Mouse (Mus musculus) MEL (cell line): ENCODE results near the gene Ppp1r12a. TPM values are rescaled to one million over a fixed set of nuclear protein-coding genes. Genes with fewer than 3 reads are reported as not detected.

Experiments
- DNase-seq: peaks from one replicate; pipeline ENCODE4 v3.0.0; 2011; ENCODE audit warnings: low read depth, low spot score
- H3K27ac ChIP-seq: 2 replicates; pipeline ENCODE4 v1.5.1; 2012; ENCODE audit warnings: low read depth, mild to moderate bottlenecking, control low read depth, low read length, moderate library complexity; ENCODE audit not compliant: control insufficient read depth
- H3K27me3 ChIP-seq, 2 experiments: fragments of 150-350 bp in 1 of 2; sonication (generic) in 1 of 2; 2 replicates each; pipeline ENCODE4 v1.6.1; 2012; ENCODE audit warnings: low read length in 2 of 2, mild to moderate bottlenecking in 2 of 2, improper control_type of control experiment in 1 of 2, moderate library complexity in 1 of 2; ENCODE audit not compliant: insufficient read depth in 2 of 2, control insufficient read depth in 1 of 2
- H3K36me3 ChIP-seq, 2 experiments: 2 replicates each; pipeline ENCODE4 v1.6.1; 2012 to 2014; ENCODE audit warnings: low read length in 2 of 2, improper control_type of control experiment in 1 of 2, inconsistent platforms in 1 of 2, mild to moderate bottlenecking in 1 of 2; ENCODE audit not compliant: insufficient read depth in 2 of 2, control insufficient read depth in 1 of 2
- H3K4me1 ChIP-seq, 2 experiments: fragments of 150-350 bp in 1 of 2; sonication (generic) in 1 of 2; 2 replicates each; pipeline ENCODE4 v1.6.1; 2012; ENCODE audit warnings: low read length in 2 of 2, improper control_type of control experiment in 1 of 2, mild to moderate bottlenecking in 1 of 2; ENCODE audit not compliant: insufficient read depth in 2 of 2, control insufficient read depth in 1 of 2
- H3K4me3 ChIP-seq, 2 experiments: fragments of 150-350 bp in 1 of 2; sonication (generic) in 1 of 2; 2 replicates each; pipeline ENCODE4 v1.5.1; 2012; ENCODE audit warnings: low read depth in 2 of 2, low read length in 2 of 2, mild to moderate bottlenecking in 2 of 2, moderate library complexity in 2 of 2, control low read depth in 1 of 2, improper control_type of control experiment in 1 of 2; ENCODE audit not compliant: control insufficient read depth in 1 of 2, insufficient read depth in 1 of 2
- H3K79me2 ChIP-seq: 2 replicates; pipeline ENCODE4 v1.6.1; 2012; ENCODE audit warnings: mild to moderate bottlenecking, low read length, moderate library complexity; ENCODE audit not compliant: control insufficient read depth, poor library complexity, insufficient read depth
- H3K9ac ChIP-seq: 2 replicates; pipeline ENCODE4 v1.6.1; 2012; ENCODE audit warnings: low read depth, mild to moderate bottlenecking, control low read depth, low read length, moderate library complexity; ENCODE audit not compliant: control insufficient read depth, poor library complexity, severe bottlenecking
- H3K9me3 ChIP-seq: fragments of 150-350 bp; sonication (generic); replicated peaks from 2 replicates; pipeline ENCODE4 v1.6.1; 2012; ENCODE audit warnings: mild to moderate bottlenecking, low read length, improper control_type of control experiment, moderate library complexity; ENCODE audit not compliant: insufficient read depth
- CHD2 ChIP-seq: IDR thresholded peaks from 2 replicates; pipeline ENCODE4 v1.6.1; 2011; ENCODE audit warnings: low read length, improper control_type of control experiment
- E2F4 ChIP-seq: IDR thresholded peaks from 2 replicates; pipeline ENCODE4 v1.6.1; 2011; ENCODE audit warnings: low read depth, low read length, improper control_type of control experiment, borderline replicate concordance
- EP300 ChIP-seq, 2 experiments: IDR thresholded peaks; 2 replicates each; pipeline ENCODE4 v1.6.1; 2011; ENCODE audit warnings: improper control_type of control experiment in 2 of 2, low read length in 2 of 2, low read depth in 1 of 2, mild to moderate bottlenecking in 1 of 2
- ETS1 ChIP-seq: IDR thresholded peaks from 2 replicates; pipeline ENCODE4 v1.6.1; 2012; ENCODE audit warnings: low read depth, mild to moderate bottlenecking, inconsistent platforms, low read length, improper control_type of control experiment, moderate library complexity
- GABPA ChIP-seq: IDR thresholded peaks from 2 replicates; pipeline ENCODE4 v1.6.1; 2012; ENCODE audit warnings: low read depth, mild to moderate bottlenecking, inconsistent platforms, low read length, improper control_type of control experiment, moderate library complexity
- KAT2A ChIP-seq: conservative IDR thresholded peaks from 2 replicates; pipeline ENCODE4 v1.6.1; 2012; ENCODE audit warnings: low read depth, low read length, improper control_type of control experiment, inconsistent platforms
- MYB ChIP-seq: IDR thresholded peaks from 2 replicates; pipeline ENCODE4 v1.6.1; 2011; ENCODE audit warnings: mild to moderate bottlenecking, low read depth, low read length, improper control_type of control experiment
- MYC ChIP-seq: IDR thresholded peaks from 2 replicates; pipeline ENCODE4 v1.6.1; 2011; ENCODE audit warnings: low read depth, mild to moderate bottlenecking, low read length, improper control_type of control experiment, moderate library complexity
- NRF1 ChIP-seq: IDR thresholded peaks from 2 replicates; pipeline ENCODE4 v1.6.1; 2014; ENCODE audit warnings: low read depth, mild to moderate bottlenecking, inconsistent platforms, low read length, improper control_type of control experiment, moderate library complexity; ENCODE audit not compliant: poor library complexity, insufficient read depth, severe bottlenecking
- RAD21 ChIP-seq: IDR thresholded peaks from 2 replicates; pipeline ENCODE4 v1.6.1; 2011; ENCODE audit warnings: mild to moderate bottlenecking, low read depth, low read length, improper control_type of control experiment
- RCOR1 ChIP-seq: IDR thresholded peaks from 2 replicates; pipeline ENCODE4 v1.6.1; 2012; ENCODE audit warnings: low read depth, mild to moderate bottlenecking, inconsistent platforms, low read length, improper control_type of control experiment
- TBP ChIP-seq: IDR thresholded peaks from 2 replicates; pipeline ENCODE4 v1.8.0; 2011; ENCODE audit warnings: low read depth, low read length, improper control_type of control experiment
- UBTF ChIP-seq: IDR thresholded peaks from 2 replicates; pipeline ENCODE4 v1.6.1; 2012; ENCODE audit warnings: low read depth, mild to moderate bottlenecking, inconsistent platforms, low read length, improper control_type of control experiment, moderate library complexity, borderline replicate concordance; ENCODE audit not compliant: insufficient read depth
- ZC3H11A ChIP-seq: IDR thresholded peaks from 2 replicates; pipeline ENCODE4 v1.6.1; 2012; ENCODE audit warnings: low read depth, mild to moderate bottlenecking, inconsistent platforms, low read length, improper control_type of control experiment
- ZNF384 ChIP-seq: IDR thresholded peaks from 2 replicates; pipeline ENCODE4 v1.6.1; 2012; ENCODE audit warnings: low read depth, mild to moderate bottlenecking, inconsistent platforms, low read length, improper control_type of control experiment
- polyA plus RNA-seq, 2 experiments: library from polyadenylated mRNA; stranded (reverse) in 1 of 2; unstranded in 1 of 2; fragments of >175 nt in 1 of 2; fragments of >200 nt in 1 of 2; gene quantifications; 2 replicates each; pipeline versions ENCODE4 v1.2.1 to v1.2.4; 2012; ENCODE audit warnings: low replicate concordance in 2 of 2, low read depth in 1 of 2; ENCODE audit not compliant: insufficient read length in 2 of 2, insufficient read depth in 1 of 2, missing spikeins in 1 of 2
- total RNA-seq: library from RNA; depleted of rRNA; stranded (reverse); fragments of 300-350 nt; gene quantifications from 2 replicates; pipeline ENCODE4 v1.2.3, GENCODE M21; 2012

The Ppp1r12a gene
- total and polyA plus RNA-seq, 3 experiments: 46.5 to 86.6 (median 59.1) TPM

DNA sequence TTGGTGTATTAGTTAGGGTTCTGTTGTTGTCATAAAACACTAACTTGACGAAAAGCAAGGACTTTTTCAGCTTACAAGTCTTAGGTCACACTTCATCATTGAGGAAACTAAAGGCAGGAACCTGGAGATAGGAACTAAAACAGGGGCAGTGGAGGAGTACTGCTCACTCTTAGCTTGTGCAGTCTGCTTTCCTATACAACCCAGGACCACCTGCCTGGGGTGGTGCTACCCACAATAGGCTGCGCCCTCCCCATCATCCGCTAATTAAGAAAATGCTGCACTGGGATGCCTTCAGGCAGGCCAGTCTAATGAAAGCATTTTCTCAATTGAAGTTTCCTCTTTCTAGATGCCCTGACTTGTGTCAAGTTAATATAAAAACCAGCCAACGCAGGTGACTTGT, 40.1 kb downstream of the Ppp1r12a start (continued):
- TF ChIP-seq NRF1 (no peak), RCOR1 (no peak)

DNA sequence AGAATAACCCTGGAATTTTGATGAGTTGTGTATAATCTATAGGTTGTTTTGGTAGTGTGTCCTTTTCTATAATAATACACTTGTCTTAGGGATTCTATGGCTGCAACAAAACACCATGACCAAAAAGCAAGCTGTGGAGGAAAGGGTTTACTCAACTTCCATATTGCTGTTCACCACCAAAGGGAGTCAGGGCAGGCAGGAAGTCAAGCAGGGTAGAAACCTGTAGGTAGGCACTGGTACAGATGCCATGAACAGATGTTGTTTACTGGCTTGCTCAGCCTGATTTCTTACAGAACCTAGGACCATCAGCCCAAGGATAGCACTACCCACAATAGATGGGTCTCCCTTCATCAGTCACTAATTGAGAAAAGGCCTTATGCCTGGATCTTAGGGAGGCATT, 41.4 kb downstream of the Ppp1r12a start:
- peaks cover 12 to 13% of the 10 kb centered on the region in 2 experiments for H3K36me3 ChIP-seq
- peaks cover 2 to 3% of the 10 kb centered on the region in 2 experiments; a peak in 2 of 4 replicates for H3K4me1 ChIP-seq
- no peak overlapping the region for H3K27ac ChIP-seq

DNA sequence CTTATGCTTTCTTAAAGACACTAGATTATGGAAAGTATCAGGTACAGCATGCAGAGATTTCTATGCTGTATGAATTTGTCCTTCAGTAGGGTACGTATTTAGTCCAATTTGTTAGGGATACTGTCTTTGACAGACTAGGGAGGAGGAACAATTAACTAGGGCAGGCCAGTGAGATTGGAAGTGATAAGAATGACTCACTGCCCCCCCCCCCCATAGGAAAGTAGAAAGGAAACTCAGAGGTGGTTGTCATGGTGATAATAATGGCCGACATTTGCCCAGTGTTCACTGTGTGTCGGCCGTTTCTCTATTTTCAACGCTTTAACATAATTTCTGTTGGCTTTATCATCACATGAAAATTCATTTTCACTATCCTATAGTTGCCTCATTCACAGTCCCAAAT, 47.4 kb downstream of the Ppp1r12a start:
- DNase-seq: no peak
- H3K79me2 ChIP-seq: peaks cover 9% of the 10 kb centered on the region
- no peak for TF ChIP-seq ZC3H11A
- TF ChIP-seq KAT2A: no peak
- no peak for TF ChIP-seq TBP
- TF ChIP-seq ETS1: no peak
- no peak for TF ChIP-seq RAD21
- no peak for TF ChIP-seq ZNF384
- no peak for TF ChIP-seq UBTF
- TF ChIP-seq GABPA: no peak
- no peak for TF ChIP-seq RCOR1
- no peak for TF ChIP-seq CHD2
- no peak for TF ChIP-seq MYC
- TF ChIP-seq MYB: no peak
- TF ChIP-seq EP300 (IDR thresholded peaks at IDR 0.05; ENCODE audit: low read depth in 1 of 2, low read length in 2 of 2): no peak
- TF ChIP-seq E2F4: no peak
- TF ChIP-seq, all 39 proteins: peak for 0
- Histone ChIP-seq H3K36me3 (peaks cover 11 to 19% of the 10 kb centered on the region in 2 experiments), H3K9ac (no peak overlapping the region), H3K9me3 (no peaks in the 10 kb centered on the region), H3K4me1 (no peaks in the 10 kb centered on the region; a peak in 1 of 4 replicates), H3K4me3 (no peak overlapping the region), H3K27me3 (no peaks in the 10 kb centered on the region), H3K27ac (no peak overlapping the region)

More for the DNA sequence above, 41.4 kb downstream of the Ppp1r12a start:
- no peak for DNase-seq
- Histone ChIP-seq H3K4me3 (no peak overlapping the region), H3K79me2 (peaks cover 13% of the 10 kb centered on the region), H3K27me3 (no peaks in the 10 kb centered on the region), H3K9me3 (no peaks in the 10 kb centered on the region), H3K9ac (no peak overlapping the region)
- no peak for TF ChIP-seq EP300 (IDR thresholded peaks at IDR 0.05; ENCODE audit: low read depth in 1 of 2, low read length in 2 of 2)
